Comparison of ENCODE assay signal across 26 mouse cellular contexts in genomic region chr7:73414192-73414591, GRCm38 (mm10). TPM values are rescaled to one million over a fixed set of nuclear protein-coding genes. Genes with fewer than 3 reads are reported as not detected.
DNase-seq lines count a peak whose midpoint lies in the region; ATAC-seq and TF ChIP-seq lines count a peak whose summit lies in the region.
"Had no signal": no experiment of that assay in that cellular context is flagged by ENCODE, and none has a peak within 500 bp of the region (broad histone marks: within the 10 kb centered on the region; RNA-seq: fewer than 3 reads in every experiment).

No protein-coding gene starts in this region.

- peaks cover 15% of the 10 kb centered on the region for H3K4me1 ChIP-seq in embryonic facial prominence, embryonic 14.5 days (ENCODE audit: control insufficient read depth, insufficient read depth, low read length)
- peaks cover 39% of the 10 kb centered on the region for H3K4me1 ChIP-seq in embryonic facial prominence, embryonic 10.5 days
- peaks cover 55% of the 10 kb centered on the region for H3K4me1 ChIP-seq in limb, embryonic 15.5 days
- H3K4me1 ChIP-seq in limb, embryonic 10.5 days: peaks cover 14% of the 10 kb centered on the region
- H3K4me1 ChIP-seq in hindbrain, postnatal 0 days (ENCODE audit: insufficient read depth, low read length): peaks cover 13% of the 10 kb centered on the region

- no peak overlapping the region for H3K4me3 ChIP-seq in embryonic facial prominence, embryonic 14.5 days (ENCODE audit: low read depth, low read length)
- H3K4me3 ChIP-seq in embryonic facial prominence, embryonic 10.5 days: no peak overlapping the region
- H3K4me3 ChIP-seq in limb, embryonic 15.5 days: no peak overlapping the region
- H3K4me3 ChIP-seq in limb, embryonic 10.5 days: no peak overlapping the region
- H3K4me3 ChIP-seq in hindbrain, postnatal 0 days (ENCODE audit: low read length): no peak overlapping the region
- H3K4me3 ChIP-seq: forebrain, embryonic 10.5 days; heart, embryonic 12.5 days; midbrain, embryonic 13.5 days had no signal

- peaks cover 91% of the 10 kb centered on the region for H3K36me3 ChIP-seq in embryonic facial prominence, embryonic 14.5 days (ENCODE audit: control insufficient read depth, insufficient read depth, low read length)
- H3K36me3 ChIP-seq in embryonic facial prominence, embryonic 10.5 days (replicated peaks): peaks cover 100% of the 10 kb centered on the region
- peaks cover 81% of the 10 kb centered on the region for H3K36me3 ChIP-seq in limb, embryonic 15.5 days
- peaks cover 100% of the 10 kb centered on the region for H3K36me3 ChIP-seq in limb, embryonic 10.5 days
- peaks cover 2% of the 10 kb centered on the region for H3K36me3 ChIP-seq in hindbrain, postnatal 0 days (ENCODE audit: insufficient read depth, low read length)
- H3K36me3 ChIP-seq: G1E had no signal

- H3K27ac ChIP-seq in embryonic facial prominence, embryonic 14.5 days (replicated peaks; ENCODE audit: low read depth, low read length): no peak overlapping the region
- no peak overlapping the region for H3K27ac ChIP-seq in embryonic facial prominence, embryonic 10.5 days (replicated peaks)
- H3K27ac ChIP-seq in limb, embryonic 15.5 days: peak overlapping the region; percentile 57
- no peak overlapping the region for H3K27ac ChIP-seq in limb, embryonic 10.5 days
- no peak overlapping the region; the same call in 1 of the 2 replicates for H3K27ac ChIP-seq in hindbrain, postnatal 0 days
- H3K27ac ChIP-seq: forebrain, embryonic 10.5 days; stomach, postnatal 0 days had no signal

- peak; percentile 77 for DNase-seq in embryonic facial prominence, embryonic 14.5 days (ENCODE audit: low spot score)
- DNase-seq in embryonic facial prominence, embryonic 10.5 days (ENCODE audit: low spot score): no peak
- DNase-seq in limb, embryonic 10.5 days (ENCODE audit: low spot score): no peak
- DNase-seq in 3134 (ENCODE audit: extremely low read depth, insufficient read length, low spot score): peak; percentile 68
- peak; percentile 79 for DNase-seq in hindbrain, postnatal 0 days (ENCODE audit: low spot score)
- no peak for DNase-seq in kidney, adult 11 months
- DNase-seq: B cell, adult 2 months; cerebellum, adult 18-20 months; gastrocnemius, postnatal 14 days; heart, adult 18-20 months; heart, postnatal 10 days; kidney, postnatal 4 days; right cerebral cortex, postnatal 14 days; thymus, adult 2 months had no signal

- H3K9me3 ChIP-seq in embryonic facial prominence, embryonic 14.5 days (ENCODE audit: control insufficient read depth, low read length): no peaks in the 10 kb centered on the region
- no peaks in the 10 kb centered on the region for H3K9me3 ChIP-seq in embryonic facial prominence, embryonic 10.5 days
- H3K9me3 ChIP-seq in limb, embryonic 15.5 days: no peaks in the 10 kb centered on the region
- H3K9me3 ChIP-seq in limb, embryonic 10.5 days (replicated peaks): no peaks in the 10 kb centered on the region
- H3K9me3 ChIP-seq in hindbrain, postnatal 0 days (ENCODE audit: low read length): no peaks in the 10 kb centered on the region
- H3K9me3 ChIP-seq: forebrain, embryonic 10.5 days; G1E; heart, embryonic 12.5 days; midbrain, embryonic 13.5 days had no signal

- peak; percentile 50 for ATAC-seq in embryonic facial prominence, embryonic 14.5 days (ENCODE audit: low read depth)
- no peak for ATAC-seq in limb, embryonic 15.5 days (ENCODE audit: insufficient number of reproducible peaks, low FRiP score, low TSS enrichment, low read depth)
- peak; percentile 48 for ATAC-seq in hindbrain, postnatal 0 days
- ATAC-seq: forebrain, embryonic 16.5 days; intestine, postnatal 0 days; lung, postnatal 0 days; midbrain, embryonic 13.5 days; Patski had no signal

- no peak overlapping the region for H3K4me2 ChIP-seq in embryonic facial prominence, embryonic 14.5 days (ENCODE audit: low read depth, low read length)
- no peak overlapping the region for H3K4me2 ChIP-seq in limb, embryonic 15.5 days
- no peak overlapping the region for H3K4me2 ChIP-seq in hindbrain, postnatal 0 days (ENCODE audit: low read depth, low read length)
- H3K4me2 ChIP-seq: heart, embryonic 12.5 days; midbrain, embryonic 13.5 days had no signal

- 59% methylated on average over 13 of the region's 14 CpGs for WGBS in embryonic facial prominence, embryonic 14.5 days
- 82% methylated on average over 14 of the region's 14 CpGs for WGBS in embryonic facial prominence, embryonic 10.5 days
- 51% methylated on average over 14 of the region's 14 CpGs for WGBS in limb, embryonic 15.5 days
- 78% methylated on average over 14 of the region's 14 CpGs for WGBS in limb, embryonic 10.5 days
- 57% methylated on average over 14 of the region's 14 CpGs for WGBS in hindbrain, postnatal 0 days

- no peaks in the 10 kb centered on the region for H3K27me3 ChIP-seq in embryonic facial prominence, embryonic 14.5 days (replicated peaks; ENCODE audit: control insufficient read depth, insufficient read depth, low read length)
- H3K27me3 ChIP-seq in embryonic facial prominence, embryonic 10.5 days (replicated peaks; ENCODE audit: low read depth, poor library complexity, severe bottlenecking): no peaks in the 10 kb centered on the region
- H3K27me3 ChIP-seq in limb, embryonic 15.5 days: no peaks in the 10 kb centered on the region
- H3K27me3 ChIP-seq in limb, embryonic 10.5 days (ENCODE audit: low read depth, poor library complexity, severe bottlenecking): no peaks in the 10 kb centered on the region
- H3K27me3 ChIP-seq in hindbrain, postnatal 0 days (ENCODE audit: insufficient read depth, low read length): no peaks in the 10 kb centered on the region
- H3K27me3 ChIP-seq: CH12.LX; heart, embryonic 12.5 days; midbrain, embryonic 13.5 days; Patski had no signal

- no peak overlapping the region for H3K9ac ChIP-seq in embryonic facial prominence, embryonic 14.5 days (ENCODE audit: low read depth, low read length)
- H3K9ac ChIP-seq in limb, embryonic 15.5 days: no peak overlapping the region
- no peak overlapping the region for H3K9ac ChIP-seq in hindbrain, postnatal 0 days (replicated peaks; ENCODE audit: low read length)
- H3K9ac ChIP-seq: heart, embryonic 12.5 days; midbrain, embryonic 13.5 days had no signal

- TF ChIP-seq CTCF in hindbrain, postnatal 0 days (IDR thresholded peaks at IDR 0.05; ENCODE audit: low read depth): no peak

RNA-seq across cellular contexts. Expression of gene Rgma, which starts 38.9 kb away (rescaled TPM):
- 19.6 and 26.1 TPM in 2 replicates for polyA plus RNA-seq in embryonic facial prominence, embryonic 14.5 days (2014; fragmentation: Nextera tagmentation; extraction: Ambion mirVana)
- polyA plus RNA-seq in embryonic facial prominence, embryonic 10.5 days (2016; fragmentation: Nextera tagmentation; extraction: Ambion mirVana): 23.4 and 26.5 TPM in 2 replicates
- 17.1 and 18.0 TPM in 2 replicates for polyA plus RNA-seq in limb, embryonic 15.5 days (2015; fragmentation: Nextera tagmentation; extraction: Ambion mirVana)
- polyA plus RNA-seq in limb, embryonic 10.5 days (2016; fragmentation: Nextera tagmentation; extraction: Ambion mirVana): 20.1 and 26.8 TPM in 2 replicates
- total RNA-seq in hindbrain, postnatal 0 days (2014; rRNA removed): 139 and 147 TPM in 2 replicates
- 33.7 and 36.5 TPM in 2 replicates for polyA plus RNA-seq in hindbrain, postnatal 0 days (2015; fragmentation: Nextera tagmentation; extraction: Ambion mirVana)
- total RNA-seq: common myeloid progenitor, adult 5-6 weeks had no signal
- polyA plus RNA-seq: G1E had no signal

Comparison
In these comparisons a context has a peak if more than half of its experiments do, and no peak if none do; other contexts are left out.
1. DNase-seq: peak in embryonic facial prominence, embryonic 14.5 days (single experiment), 3134 (single experiment) and hindbrain, postnatal 0 days (single experiment); none in embryonic facial prominence, embryonic 10.5 days (single experiment), limb, embryonic 10.5 days (single experiment) and kidney, adult 11 months (single experiment).